Mouse (Mus musculus): ENCODE data around the gene Ndufc1.
"Not testable (repeated sequence)": the region's sequence is repeated elsewhere in the genome, so short reads cannot be mapped to it uniquely, and the experiment has no call there.

Gene Ndufc1

DNA sequence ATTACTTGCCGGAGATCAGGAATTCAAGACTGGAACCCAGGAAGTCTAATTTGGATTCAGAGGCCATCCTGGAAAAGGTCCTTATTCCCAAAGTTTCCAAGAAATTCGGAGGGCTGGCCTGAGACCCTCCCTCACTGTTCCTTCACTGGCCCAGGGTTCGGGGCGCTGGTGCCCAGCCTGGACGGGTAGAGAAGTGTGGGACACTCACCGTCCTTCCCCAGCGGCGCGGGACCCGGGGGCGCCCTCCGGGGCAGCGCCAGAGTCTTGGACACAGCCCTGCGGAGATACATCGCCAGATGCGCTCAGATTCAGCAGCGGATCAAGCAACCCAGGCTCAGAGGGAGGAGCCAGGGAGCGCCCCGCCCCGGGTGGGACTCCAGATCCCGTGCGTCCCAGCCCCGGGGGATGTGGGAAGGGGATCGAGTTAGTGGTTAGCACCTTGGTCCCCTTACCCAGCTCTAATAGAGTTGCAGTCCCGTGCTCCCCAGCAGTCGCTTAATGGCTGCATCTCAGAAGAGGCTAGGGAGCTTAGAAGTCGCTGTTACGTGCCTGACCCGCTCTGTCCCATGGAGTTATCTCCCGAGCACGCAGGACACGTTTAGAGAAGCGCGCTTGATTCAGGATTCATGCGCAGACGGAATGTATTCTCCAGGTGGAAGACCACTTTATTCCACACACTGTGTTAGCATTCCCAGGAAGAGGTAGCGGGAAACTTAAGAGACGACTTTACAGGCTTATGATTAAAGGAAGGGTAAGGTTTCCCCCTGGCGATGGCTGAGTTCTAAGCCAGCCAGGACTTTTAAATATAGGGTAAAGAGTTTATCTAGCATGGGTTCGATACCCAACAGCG is 12.3 kb downstream of the Ndufc1 start, which contains the start of gene Mgarp:
TSS of gene Mgarp (minus strand) at position 520 of the 850 bp plus-strand sequence.
- peak; percentile 91 to 97 for DNase-seq (ENCODE audit: inconsistent age in 2 of 2, low spot score in 1 of 2)

DNA sequence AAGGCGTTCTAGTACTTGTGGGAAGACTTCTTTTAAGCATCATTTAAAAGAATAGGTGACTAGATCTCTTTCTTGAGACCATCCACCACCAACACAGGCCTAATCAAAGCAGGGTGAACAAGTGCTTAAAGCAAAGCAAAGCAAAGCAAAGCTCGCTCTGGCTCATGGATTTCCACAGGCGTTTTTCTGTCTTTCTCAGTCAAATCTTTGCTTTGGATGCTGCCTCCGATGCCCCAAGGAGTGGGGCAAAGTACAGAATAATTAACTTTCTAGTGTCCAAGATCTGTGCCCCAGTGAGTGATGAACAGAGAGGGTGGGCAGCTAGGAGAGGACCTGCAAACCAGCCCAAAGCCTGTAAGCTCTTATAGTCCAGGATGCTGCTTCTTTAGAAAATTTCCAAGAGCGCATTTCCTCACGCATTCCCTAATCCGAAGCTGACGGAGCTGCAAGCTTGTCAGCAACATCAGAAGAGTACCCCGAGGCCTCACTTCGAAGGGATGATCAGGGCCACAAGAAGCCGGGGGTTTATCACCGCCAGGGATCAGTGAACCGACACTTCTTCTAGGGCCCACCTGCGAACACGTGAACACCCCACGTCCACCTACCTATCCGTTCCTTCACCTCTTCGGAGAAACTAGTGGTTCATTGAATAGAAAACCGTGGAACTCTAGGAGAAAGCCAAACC is 13.2 kb downstream of the Ndufc1 start:
- peak in 1 of 2 experiments; percentile 68 for DNase-seq (ENCODE audit: inconsistent age in 2 of 2, low spot score in 1 of 2)

DNA sequence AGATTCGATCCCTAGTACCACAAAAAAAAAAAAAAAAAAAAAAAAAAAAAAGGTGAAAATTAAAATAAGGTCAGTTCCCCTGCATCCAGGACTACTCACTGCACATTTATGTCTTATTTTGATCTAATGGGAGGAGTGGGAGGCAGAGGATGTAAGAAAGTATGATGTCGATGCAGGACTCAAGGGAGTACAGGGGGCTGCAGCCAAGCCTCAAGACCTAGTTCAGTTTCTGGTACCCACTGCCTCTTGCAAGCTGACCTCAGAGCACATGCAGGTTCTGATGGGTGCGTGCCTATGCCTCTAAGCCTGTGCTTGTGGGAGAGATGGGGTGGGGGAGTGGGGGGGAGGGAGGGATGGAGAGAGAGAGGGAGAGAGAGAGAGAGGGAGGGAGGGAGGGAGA is 13.9 kb downstream of the Ndufc1 start:
- peak in 1 of 2 experiments; percentile 62 for DNase-seq (ENCODE audit: inconsistent age in 2 of 2, low spot score in 1 of 2)

DNA sequence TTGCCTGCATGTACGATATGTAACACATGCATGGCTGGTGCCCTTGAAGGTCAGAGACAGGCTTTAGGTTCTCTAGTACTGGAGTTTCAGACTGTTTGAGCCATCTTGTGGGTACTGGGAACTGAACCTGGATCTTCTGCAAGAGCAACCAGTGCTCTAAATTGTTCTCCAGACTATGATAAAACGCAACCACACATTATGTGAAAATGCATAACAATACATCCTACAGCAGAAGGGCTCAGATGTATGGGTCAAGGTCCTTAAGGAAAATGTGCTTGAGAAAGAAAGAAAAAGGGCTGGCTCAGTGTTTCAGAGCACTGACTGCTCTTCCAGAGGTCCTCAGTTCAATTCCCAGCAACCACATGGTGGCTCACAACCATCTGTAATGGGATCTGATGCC is 15.1 kb downstream of the Ndufc1 start:
- peak in 1 of 2 experiments; percentile 61 for DNase-seq (ENCODE audit: inconsistent age in 2 of 2, low spot score in 1 of 2)

DNA sequence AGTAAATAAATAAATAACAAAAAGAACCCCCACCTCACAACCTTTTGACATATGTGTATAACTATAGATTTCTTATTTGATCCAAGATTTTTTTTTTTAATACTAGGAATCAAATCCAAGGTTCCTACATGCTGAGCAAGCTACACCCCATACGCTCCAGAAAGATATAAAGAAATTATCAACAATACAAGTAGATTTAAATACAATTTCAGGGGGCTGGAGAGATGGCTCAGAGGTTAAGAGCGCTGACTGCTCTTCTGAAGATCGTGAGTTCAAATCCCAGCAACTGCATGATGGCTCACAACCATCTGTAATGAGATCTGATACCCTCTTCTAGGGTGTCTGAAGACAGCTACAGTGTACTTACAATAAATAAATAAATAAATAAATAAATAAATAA is 15.8 kb downstream of the Ndufc1 start:
- DNase-seq (ENCODE audit: inconsistent age in 2 of 2, low spot score in 1 of 2), result not testable (repeated sequence)

DNA sequence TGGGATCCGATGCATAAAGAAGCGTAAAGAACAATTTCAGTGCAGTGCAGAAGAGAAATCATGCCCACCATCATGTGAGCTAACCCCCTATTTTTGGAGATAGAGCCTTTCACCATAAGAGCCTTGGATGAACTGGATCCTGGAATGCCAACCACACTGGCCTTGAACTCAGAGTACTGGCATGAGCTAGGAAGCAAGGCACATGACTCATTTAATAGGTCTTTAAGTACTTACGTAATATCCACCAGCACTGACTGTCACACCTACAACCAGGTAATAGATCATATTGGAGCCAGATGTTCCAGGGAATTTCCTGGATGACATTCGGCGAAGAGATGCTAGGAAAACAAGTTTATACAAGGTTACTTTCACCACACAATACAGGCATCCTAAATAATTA is 17.2 kb downstream of the Ndufc1 start:
- DNase-seq (ENCODE audit: inconsistent age in 2 of 2, low spot score in 1 of 2), result peak; percentile 81 to 90

DNA sequence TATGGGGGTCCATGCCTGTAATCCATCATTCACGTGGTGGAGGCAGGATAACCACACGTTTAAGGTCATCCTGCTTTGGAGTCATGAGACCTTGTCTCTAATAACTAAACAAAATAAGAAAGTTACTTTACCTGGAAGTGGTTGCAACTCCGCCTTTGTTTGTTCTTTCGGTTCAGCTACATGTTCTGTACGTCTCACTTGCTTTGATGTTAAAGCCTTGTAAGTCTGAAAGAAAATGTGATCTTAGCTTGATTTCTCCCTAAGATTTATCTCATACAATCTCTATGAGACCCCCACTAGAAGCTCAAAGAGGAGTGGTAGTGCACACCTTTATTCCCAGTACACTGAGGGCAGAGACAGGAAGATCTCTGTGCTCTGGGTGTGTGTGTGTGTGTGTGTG is 17.7 kb downstream of the Ndufc1 start:
- no peak for DNase-seq (ENCODE audit: inconsistent age in 2 of 2, low spot score in 1 of 2)

DNA sequence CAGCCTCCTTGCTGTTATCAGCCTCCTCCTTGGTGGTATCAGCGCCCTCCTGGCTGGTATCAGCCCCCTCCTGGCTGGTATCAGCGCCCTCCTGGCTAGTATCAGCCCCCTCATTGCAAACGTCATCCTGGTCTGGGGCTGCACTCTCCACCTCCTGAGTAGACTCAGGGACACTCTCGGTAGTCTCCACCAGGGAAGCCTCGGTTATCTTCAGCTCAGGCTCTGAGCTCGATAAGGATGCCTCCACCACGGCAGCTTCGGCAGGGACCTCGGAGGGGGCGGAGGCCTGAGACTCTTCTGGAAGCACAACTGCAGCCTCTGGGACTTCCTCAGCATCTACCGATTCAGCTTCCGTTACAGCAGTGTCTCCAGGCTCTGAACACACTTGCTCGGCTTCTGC is 19.9 kb downstream of the Ndufc1 start:
- peak in 1 of 2 experiments; percentile 59 for DNase-seq (ENCODE audit: inconsistent age in 2 of 2, low spot score in 1 of 2)

DNA sequence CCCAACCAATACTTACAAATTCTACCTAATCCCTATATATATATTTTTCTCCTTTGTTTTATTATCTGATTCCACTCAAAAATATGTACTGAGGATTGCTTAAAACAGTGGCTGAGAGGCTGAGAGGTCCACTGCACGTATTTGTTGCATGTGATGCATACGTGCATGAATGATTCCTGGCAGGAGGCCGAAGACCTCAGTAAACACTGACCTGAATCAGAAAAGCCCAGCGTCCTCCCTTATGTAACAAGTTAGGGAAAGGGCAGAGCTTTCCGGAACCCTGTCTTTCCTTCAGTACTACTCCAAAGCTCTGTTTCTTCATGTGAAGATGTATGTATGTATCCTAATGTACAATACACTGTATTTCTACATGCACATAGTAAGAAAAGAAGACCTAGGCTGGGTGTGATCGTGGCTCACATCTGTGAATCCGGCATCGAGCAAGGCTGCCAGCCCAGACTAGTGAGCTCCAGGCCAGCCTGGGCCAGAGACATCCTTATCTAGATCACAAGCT is 20.9 kb downstream of the Ndufc1 start:
- peak in 1 of 2 experiments; percentile 76 for DNase-seq (ENCODE audit: inconsistent age in 2 of 2, low spot score in 1 of 2)

DNA sequence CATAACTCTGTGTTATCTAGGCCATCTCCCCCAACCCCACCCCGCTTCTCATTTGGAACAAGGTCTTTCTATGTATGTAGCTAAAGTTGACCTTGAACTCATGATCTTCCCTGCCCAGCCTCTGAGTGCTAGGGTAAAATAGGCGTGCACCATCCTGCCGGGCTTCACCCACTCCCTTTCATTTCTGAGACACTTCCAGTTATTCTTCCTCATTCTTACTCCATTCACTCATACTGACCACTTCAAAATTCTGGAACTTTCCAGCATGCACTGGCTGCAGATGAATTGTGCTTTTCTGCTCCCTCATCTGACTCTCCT is 21.7 kb downstream of the Ndufc1 start:
- no peak for DNase-seq (ENCODE audit: inconsistent age in 2 of 2, low spot score in 1 of 2)

DNA sequence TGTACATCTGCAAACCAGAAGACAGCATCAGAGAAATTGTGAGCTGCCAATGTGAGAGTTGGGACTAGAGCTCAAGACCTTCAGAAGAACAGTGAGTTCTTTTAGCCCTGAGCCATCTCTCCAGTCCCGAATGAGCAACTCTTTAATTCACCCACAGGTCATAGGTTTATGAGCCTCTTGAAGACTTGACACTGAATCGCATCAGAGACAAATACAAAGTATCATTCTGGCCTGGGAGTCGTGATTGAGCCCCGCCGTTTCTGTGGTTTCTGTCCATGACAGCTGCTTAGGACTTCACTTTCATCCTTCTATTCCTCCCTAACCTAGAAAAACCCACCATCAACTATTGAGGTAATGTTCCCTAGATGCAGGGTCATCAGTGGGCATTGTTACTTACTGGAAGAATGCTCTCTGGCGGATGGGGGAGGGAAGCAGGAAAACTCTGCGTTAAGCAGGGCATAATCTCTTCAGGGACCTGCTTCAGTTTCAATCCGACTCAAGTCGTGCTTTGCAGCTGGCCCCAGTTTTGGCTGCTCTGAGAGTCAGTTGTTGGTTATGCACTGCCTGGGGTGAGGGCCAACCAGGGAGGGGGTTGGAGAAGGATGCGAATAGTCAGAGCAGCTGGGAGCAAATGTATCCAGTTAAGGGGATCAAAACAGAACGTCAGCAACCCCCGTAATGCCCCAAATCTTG is 22.2 kb downstream of the Ndufc1 start:
- peak; percentile 70 to 85 for DNase-seq (ENCODE audit: inconsistent age in 2 of 2, low spot score in 1 of 2)

DNA sequence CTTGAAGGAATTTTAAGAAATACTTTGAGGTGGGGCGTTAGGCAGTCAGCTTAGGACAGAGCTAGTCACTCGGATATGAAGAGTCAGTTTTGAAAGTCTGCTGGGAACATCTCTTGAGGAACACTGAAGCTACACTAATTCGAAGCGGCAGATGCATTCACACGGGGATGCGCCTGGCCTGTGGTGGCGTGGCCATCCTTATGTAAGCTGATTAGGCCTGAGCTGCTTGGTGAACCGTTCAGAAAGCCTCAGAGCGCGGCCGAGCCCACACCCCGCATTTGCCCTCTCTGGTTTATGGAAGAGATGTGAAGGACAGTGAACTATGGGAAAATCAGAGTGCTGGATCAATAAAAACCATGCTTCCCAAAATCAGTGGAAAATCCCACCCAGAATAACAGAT is 25.4 kb downstream of the Ndufc1 start:
- no peak for DNase-seq (ENCODE audit: inconsistent age in 2 of 2, low spot score in 1 of 2)

DNA sequence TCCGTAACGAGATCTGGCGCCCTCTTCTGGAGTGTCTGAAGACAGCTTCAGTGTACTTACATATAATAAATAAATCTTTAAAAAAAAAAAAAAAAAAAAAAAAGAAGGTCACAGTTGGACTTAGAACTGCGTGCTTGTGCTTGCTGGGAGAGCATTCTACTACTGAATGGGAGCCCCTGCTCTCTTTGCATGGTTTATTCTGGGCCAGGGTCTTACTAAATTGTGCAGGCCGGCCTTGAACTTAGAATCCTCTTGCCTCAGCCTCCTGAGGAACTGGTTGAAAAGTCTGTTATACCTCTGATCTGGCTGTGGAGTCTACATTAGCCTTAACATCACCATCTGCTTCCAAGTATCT is 28.2 kb downstream of the Ndufc1 start:
- DNase-seq (ENCODE audit: inconsistent age in 2 of 2, low spot score in 1 of 2), result peak in 1 of 2 experiments; percentile 59

DNA sequence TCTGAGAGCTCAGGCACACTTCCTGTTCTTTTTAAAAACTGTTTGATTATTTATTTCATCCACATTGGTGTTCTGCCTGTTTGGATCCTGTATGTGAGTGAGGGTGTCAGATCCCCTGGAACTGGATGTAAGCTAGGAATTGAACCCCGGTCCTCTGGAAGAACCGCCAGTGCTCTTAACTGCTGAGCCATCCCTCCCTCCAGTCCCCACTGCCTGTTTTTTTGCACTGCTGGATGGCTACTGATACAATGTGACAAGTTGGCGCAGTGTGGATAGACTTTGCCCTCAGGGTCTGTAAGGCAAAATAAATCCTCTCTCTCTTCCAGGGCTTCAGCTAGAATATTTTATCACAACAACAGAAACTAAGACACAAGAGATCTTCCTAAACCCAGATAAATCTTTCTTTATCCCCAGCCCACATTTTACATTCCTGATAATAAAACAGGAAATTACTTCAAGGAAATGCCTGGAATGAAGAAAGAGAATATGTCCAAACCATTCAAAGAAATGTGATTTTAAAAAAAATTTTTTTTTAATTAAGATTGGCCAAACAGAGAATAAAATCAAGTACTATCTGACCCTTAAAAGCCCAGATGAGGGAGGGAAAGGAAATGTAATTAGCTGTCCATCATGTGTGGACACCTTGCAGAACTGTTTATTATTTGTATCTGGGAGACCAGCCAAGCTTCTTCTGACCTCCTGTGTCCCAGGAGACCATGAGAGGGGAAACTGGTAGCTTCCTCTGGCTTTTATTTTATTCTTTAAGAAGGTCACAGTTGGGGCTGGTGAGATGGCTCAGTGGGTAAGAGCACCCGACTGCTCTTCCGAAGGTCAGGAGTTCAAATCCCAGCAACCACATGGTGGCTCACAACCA is 28.8 kb downstream of the Ndufc1 start:
- peak in 1 of 2 experiments; percentile 71 for DNase-seq (ENCODE audit: inconsistent age in 2 of 2, low spot score in 1 of 2)

DNA sequence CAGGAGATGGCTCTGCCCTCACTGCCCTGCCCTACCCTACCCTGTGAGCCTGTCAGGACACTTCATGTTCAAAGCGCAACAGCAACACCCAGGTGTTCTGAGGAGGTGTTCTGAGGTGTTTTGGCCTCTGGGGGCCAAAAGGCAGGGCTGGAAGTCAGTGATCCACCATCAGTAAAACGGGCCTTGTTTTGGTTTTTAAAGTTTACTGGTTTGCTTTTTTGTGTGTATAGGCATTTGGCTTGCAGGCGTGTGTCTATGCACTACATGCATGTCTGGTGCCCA is 30.2 kb downstream of the Ndufc1 start:
- DNase-seq (ENCODE audit: inconsistent age in 2 of 2, low spot score in 1 of 2), result no peak

DNA sequence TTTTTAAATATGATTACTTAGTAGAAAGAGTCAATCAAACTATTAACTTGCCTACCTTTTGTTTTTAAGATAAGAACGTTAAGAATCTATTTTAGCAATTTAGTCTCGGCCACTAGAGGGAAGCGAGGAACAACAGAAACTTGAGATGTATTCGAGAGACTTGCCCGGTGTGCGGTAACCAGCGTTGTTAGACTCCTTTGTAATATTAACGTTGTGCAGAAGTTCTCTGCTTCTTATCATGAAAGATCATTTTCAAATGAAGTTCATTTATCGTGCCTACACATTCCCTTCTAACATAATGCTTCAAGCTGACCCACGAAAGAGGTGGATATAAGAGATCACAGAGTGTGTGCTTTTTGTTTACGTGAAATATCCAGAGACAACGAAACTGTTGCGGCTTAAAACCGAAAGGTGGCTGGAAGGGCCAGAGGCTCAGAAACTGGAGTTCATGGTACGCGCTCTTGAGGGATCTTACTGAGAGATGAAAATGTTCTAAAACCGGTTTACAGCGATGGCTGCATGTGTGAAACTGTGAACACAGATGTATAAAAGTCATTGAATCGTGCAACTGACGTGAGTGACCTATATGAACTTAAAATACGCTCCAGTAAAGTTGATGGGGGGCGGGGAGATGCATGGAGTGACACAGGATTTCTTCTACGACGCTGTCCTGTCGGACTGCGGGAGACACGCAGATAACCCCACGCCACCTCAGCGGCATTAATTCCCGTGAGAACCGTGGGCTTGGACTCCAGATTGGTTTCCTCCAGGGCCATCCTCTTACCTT is 30.7 kb downstream of the Ndufc1 start:
- DNase-seq (ENCODE audit: inconsistent age in 2 of 2, low spot score in 1 of 2), result peak in 1 of 2 experiments; percentile 87

DNA sequence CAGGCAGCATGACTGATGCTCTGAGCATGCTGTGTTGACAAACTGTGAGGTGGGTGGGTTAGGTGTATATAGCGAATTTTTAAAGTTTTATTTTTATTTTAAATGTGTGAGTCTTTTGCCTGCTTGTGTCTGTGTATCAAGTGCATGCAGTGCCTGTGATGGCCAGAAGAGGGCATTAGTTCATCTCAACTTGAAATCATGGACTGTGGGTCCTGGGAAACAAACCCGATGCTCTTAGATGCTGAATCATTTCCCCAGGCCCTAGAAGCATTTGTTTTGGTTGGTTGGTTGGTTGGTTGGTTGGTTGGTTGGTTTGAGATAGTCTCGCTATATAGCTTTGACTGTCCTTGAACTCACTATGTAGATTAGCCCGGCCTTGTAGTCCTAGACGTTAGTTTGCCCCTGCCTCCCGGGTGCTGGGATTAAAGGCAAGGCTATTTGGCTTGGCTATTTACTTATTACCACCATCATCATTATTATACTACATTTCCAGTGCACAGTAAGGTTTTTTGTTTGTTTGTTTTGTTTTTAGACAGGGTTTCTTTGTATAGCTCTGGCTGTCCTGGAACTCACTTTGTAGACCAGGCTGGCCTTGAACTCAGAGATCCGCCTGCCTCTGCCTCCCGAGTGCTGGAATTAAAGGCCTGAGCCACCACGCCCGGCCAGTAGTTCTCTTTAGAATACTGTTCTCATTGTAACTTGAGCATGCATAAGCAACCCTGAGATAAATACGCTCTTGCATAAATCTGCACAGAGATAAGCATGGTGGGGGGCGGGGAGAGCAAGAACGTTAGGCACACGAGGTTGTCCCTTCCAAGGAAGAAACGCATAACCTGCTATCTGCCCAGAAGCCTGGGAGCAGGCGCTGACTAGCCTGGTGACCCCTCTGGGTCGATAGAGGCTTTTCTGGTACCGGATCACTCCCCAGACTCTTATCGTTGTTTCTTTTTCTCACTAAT is 33.2 kb downstream of the Ndufc1 start:
- DNase-seq (ENCODE audit: inconsistent age in 2 of 2, low spot score in 1 of 2), result peak; percentile 70 to 87

DNA sequence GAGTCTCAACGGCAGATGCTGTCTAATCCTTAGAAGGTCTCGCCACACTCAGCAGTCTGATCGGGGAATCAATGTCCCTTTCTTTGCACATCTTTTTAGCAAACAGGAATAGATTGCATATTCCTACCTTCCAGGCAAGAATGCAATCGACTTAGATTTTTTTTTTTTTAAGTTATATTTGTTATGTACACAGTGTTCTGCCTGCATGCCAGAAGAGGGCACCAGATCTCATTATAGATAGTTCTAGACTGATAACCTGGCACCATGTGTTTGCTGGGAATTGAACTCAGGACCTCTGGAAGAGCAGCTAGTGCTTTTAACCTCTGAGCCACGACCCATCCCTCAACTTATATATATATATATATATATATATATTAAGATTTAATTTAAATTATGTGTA is 35.2 kb downstream of the Ndufc1 start:
- DNase-seq (ENCODE audit: inconsistent age in 2 of 2, low spot score in 1 of 2), result no peak

DNA sequence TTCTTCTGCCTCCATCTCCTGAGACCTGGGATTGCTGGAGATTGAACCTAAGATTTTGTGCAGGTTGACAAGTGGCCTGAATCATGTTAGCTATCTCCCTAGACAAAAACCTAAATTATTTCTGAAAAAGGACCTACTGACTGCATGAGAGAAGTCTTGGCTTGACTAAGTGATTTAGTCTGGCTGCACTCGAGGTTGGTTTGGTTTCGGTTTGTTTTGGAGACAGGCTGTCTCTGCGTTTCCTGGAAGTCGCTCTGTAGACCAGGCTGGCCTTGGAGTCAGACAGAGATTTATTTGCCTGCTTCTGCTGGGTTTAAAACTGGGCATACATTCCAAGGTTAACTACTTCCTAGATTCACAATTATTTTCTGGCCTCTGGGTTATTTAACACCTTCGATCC is 35.9 kb downstream of the Ndufc1 start:
- peak; percentile 79 to 93 for DNase-seq (ENCODE audit: inconsistent age in 2 of 2, low spot score in 1 of 2)
